Mouse (Mus musculus): ENCODE measurements at regions not wholly inside any gene's neighbourhood (a gene's known extent, or its start where the extent isn't known, plus 50 kb on each side); places are given as distances from the start of the nearest gene placed in this dataset.

- WGBS: 99% methylated on average over 3 of the region's 3 CpGs
- no peak overlapping the region for H3K27ac ChIP-seq (ENCODE audit: insufficient read depth, low read depth, low read length)
- H3K4me1 ChIP-seq (ENCODE audit: control insufficient read depth, insufficient read depth, low read length): no peaks in the 10 kb centered on the region
- no peak overlapping the region for H3K4me3 ChIP-seq (ENCODE audit: insufficient read depth, low read depth, low read length)
- TF ChIP-seq CTCF (IDR thresholded peaks at IDR 0.05; ENCODE audit: insufficient read depth, low read depth, low read length): no peak
- no peak for TF ChIP-seq POLR2A (IDR thresholded peaks at IDR 0.05; ENCODE audit: insufficient read depth, low read depth, low read length)
These were observed 244.6 kb upstream of the Npvf start for GRCm38 (mm10) chr6:50898792-50899191.

- Histone ChIP-seq H3K27ac (ENCODE audit: insufficient read depth, low read depth, low read length) (no peak overlapping the region), H3K4me1 (ENCODE audit: control insufficient read depth, insufficient read depth, low read length) (no peaks in the 10 kb centered on the region), H3K4me3 (ENCODE audit: insufficient read depth, low read depth, low read length) (no peak overlapping the region)
- TF ChIP-seq CTCF (IDR thresholded peaks at IDR 0.05; ENCODE audit: insufficient read depth, low read depth, low read length) (no peak), POLR2A (IDR thresholded peaks at IDR 0.05; ENCODE audit: insufficient read depth, low read depth, low read length) (no peak)
- WGBS: 71% methylated on average over 8 of the region's 8 CpGs
These were observed 261.2 kb upstream of the Npvf start for GRCm38 (mm10) chr6:50915166-50916030.

- Histone ChIP-seq H3K4me3 (ENCODE audit: insufficient read depth, low read depth, low read length) (no peak overlapping the region), H3K27ac (ENCODE audit: insufficient read depth, low read depth, low read length) (no peak overlapping the region), H3K4me1 (ENCODE audit: control insufficient read depth, insufficient read depth, low read length) (no peaks in the 10 kb centered on the region)
- WGBS: 84% methylated on average over 3 of the region's 3 CpGs
- TF ChIP-seq POLR2A (IDR thresholded peaks at IDR 0.05; ENCODE audit: insufficient read depth, low read depth, low read length) (no peak), CTCF (IDR thresholded peaks at IDR 0.05; ENCODE audit: insufficient read depth, low read depth, low read length) (no peak)
These were observed 264.0 kb upstream of the Npvf start for GRCm38 (mm10) chr6:50918248-50918647.

GRCm38 (mm10) chr6:50922235-50922634 is 268.0 kb upstream of the Npvf start:
- H3K27ac ChIP-seq (ENCODE audit: insufficient read depth, low read depth, low read length): no peak overlapping the region
- no peak overlapping the region for H3K4me3 ChIP-seq (ENCODE audit: insufficient read depth, low read depth, low read length)
- TF ChIP-seq CTCF (IDR thresholded peaks at IDR 0.05; ENCODE audit: insufficient read depth, low read depth, low read length) (no peak), POLR2A (IDR thresholded peaks at IDR 0.05; ENCODE audit: insufficient read depth, low read depth, low read length) (no peak)
- 0 out of 2 replicates have a peak, but pooled peaks cover 2% of the 10 kb centered on the region for H3K4me1 ChIP-seq (ENCODE audit: control insufficient read depth, insufficient read depth, low read length)
- WGBS: 87% methylated on average over 3 of the region's 3 CpGs

GRCm38 (mm10) chr6:50924571-50924970 is 270.3 kb upstream of the Npvf start:
- whole genome bisulfite sequencing: 60% methylated on average over 5 of the region's 5 CpGs
- no peak for TF ChIP-seq CTCF (IDR thresholded peaks at IDR 0.05; ENCODE audit: insufficient read depth, low read depth, low read length)
- TF ChIP-seq POLR2A (IDR thresholded peaks at IDR 0.05; ENCODE audit: insufficient read depth, low read depth, low read length): no peak

GRCm38 (mm10) chr6:50924998-50925397 is 270.8 kb upstream of the Npvf start:
- WGBS: 18% methylated on average over 7 of the region's 7 CpGs

More at GRCm38 (mm10) chr6:50924571-50924970, 270.3 kb upstream of the Npvf start:
- Histone ChIP-seq H3K4me3 (ENCODE audit: insufficient read depth, low read depth, low read length) (no peak overlapping the region), H3K4me1 (ENCODE audit: control insufficient read depth, insufficient read depth, low read length) (0 out of 2 replicates have a peak, but pooled peaks cover 2% of the 10 kb centered on the region), H3K27ac (ENCODE audit: insufficient read depth, low read depth, low read length) (no peak overlapping the region)

GRCm38 (mm10) chr6:50926313-50926712 is 272.1 kb upstream of the Npvf start:
- Histone ChIP-seq H3K4me3 (ENCODE audit: insufficient read depth, low read depth, low read length) (no peak overlapping the region), H3K4me1 (ENCODE audit: control insufficient read depth, insufficient read depth, low read length) (0 out of 2 replicates have a peak, but pooled peaks cover 2% of the 10 kb centered on the region), H3K27ac (ENCODE audit: insufficient read depth, low read depth, low read length) (no peak overlapping the region)
- TF ChIP-seq POLR2A (IDR thresholded peaks at IDR 0.05; ENCODE audit: insufficient read depth, low read depth, low read length) (no peak), CTCF (IDR thresholded peaks at IDR 0.05; ENCODE audit: insufficient read depth, low read depth, low read length) (no peak)
- 94% methylated on average over 1 of the region's 1 CpGs for WGBS

More at GRCm38 (mm10) chr6:50924998-50925397, 270.8 kb upstream of the Npvf start:
- Histone ChIP-seq H3K4me3 (ENCODE audit: insufficient read depth, low read depth, low read length) (no peak overlapping the region), H3K27ac (ENCODE audit: insufficient read depth, low read depth, low read length) (no peak overlapping the region), H3K4me1 (ENCODE audit: control insufficient read depth, insufficient read depth, low read length) (0 out of 2 replicates have a peak, but pooled peaks cover 2% of the 10 kb centered on the region)
- TF ChIP-seq POLR2A (IDR thresholded peaks at IDR 0.05; ENCODE audit: insufficient read depth, low read depth, low read length): no peak
- TF ChIP-seq CTCF (IDR thresholded peaks at IDR 0.05; ENCODE audit: insufficient read depth, low read depth, low read length): no peak

- peaks cover 8% of the 10 kb centered on the region for H3K4me1 ChIP-seq (ENCODE audit: control insufficient read depth, insufficient read depth, low read length)
- no peak overlapping the region for H3K4me3 ChIP-seq (ENCODE audit: insufficient read depth, low read depth, low read length)
- no peak for TF ChIP-seq POLR2A (IDR thresholded peaks at IDR 0.05; ENCODE audit: insufficient read depth, low read depth, low read length)
- TF ChIP-seq CTCF (IDR thresholded peaks at IDR 0.05; ENCODE audit: insufficient read depth, low read depth, low read length): no peak
- 93% methylated on average over 9 of the region's 9 CpGs for WGBS
- no peak overlapping the region for H3K27ac ChIP-seq (ENCODE audit: insufficient read depth, low read depth, low read length)
These were observed 275.3 kb upstream of the Npvf start for GRCm38 (mm10) chr6:50929503-50929902.

GRCm38 (mm10) chr6:50933510-50933909 is 279.3 kb upstream of the Npvf start:
- no peak for TF ChIP-seq CTCF (IDR thresholded peaks at IDR 0.05; ENCODE audit: insufficient read depth, low read depth, low read length)
- no peak for TF ChIP-seq POLR2A (IDR thresholded peaks at IDR 0.05; ENCODE audit: insufficient read depth, low read depth, low read length)
- 78% methylated on average over 6 of the region's 6 CpGs for WGBS
- peaks cover 9% of the 10 kb centered on the region for H3K4me1 ChIP-seq (ENCODE audit: control insufficient read depth, insufficient read depth, low read length)
- no peak overlapping the region for H3K4me3 ChIP-seq (ENCODE audit: insufficient read depth, low read depth, low read length)
- H3K27ac ChIP-seq (ENCODE audit: insufficient read depth, low read depth, low read length): no peak overlapping the region
